Mouse (Mus musculus) granulocyte monocyte progenitor cell, adult 5-6 weeks (primary cell): ENCODE results near the gene Ssr1. TPM values are rescaled to one million over a fixed set of nuclear protein-coding genes. Genes with fewer than 3 reads are reported as not detected.

Experiments
- ATAC-seq: replicated peaks from 2 replicates; pipeline ENCODE4 v1.8.0; 2016; ENCODE audit warnings: mild to moderate bottlenecking, moderate TSS enrichment, inconsistent platforms; ENCODE audit not compliant: poor library complexity, severe bottlenecking
- total RNA-seq, 2 experiments: library from RNA; stranded (forward) in 1 of 2; stranded (reverse) in 1 of 2; fragments of 200-712, 200-1000 nt in 1 of 2; fragments of >200 nt in 1 of 2; fragmentation: Nextera tagmentation in 1 of 2; gene quantifications; 2 replicates each; pipeline ENCODE4 v1.2.3; 2014 to 2017

Gene Ssr1
- total RNA-seq, 2 experiments from 2014 or later, result 144 to 333 TPM

DNA sequence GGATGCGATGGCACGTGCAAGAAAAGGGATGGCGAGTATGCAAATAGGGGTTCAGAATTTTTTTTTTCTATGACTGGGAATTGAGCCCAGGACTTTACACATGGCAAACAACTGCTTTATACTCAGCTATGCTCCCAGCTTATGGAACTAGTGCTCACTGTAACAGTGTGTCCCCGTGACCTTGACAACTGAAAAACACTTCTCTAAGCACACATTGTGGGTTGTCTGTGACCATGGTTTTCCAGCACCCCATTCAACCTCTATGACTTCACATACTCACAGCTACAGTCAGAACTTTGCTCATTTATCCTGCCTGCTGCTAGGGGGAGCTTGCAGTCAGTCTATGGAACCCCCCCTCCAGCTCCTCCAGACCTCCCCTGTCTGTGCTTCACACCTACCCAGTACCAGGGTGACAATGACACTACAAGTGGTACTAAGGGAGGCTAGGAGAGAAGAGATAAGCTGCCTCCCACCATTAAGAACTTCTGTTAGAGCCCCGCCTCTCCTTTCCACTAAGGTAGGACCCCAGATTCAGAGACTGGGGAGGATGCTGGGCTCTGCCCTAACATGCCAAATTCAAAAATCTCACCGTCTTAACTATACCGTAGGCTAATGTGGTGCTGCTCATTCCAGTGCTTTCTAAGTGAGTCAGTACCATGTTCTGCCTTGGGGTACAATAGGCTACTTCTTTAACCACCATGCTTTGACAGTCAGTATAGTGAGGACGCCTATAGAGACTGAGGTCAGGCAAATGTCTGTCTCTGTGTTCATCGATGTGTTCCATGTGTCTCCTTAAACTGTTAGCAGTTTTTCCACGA is 70.2 kb downstream of the Ssr1 start:
- ATAC-seq, result peak; percentile 26

DNA sequence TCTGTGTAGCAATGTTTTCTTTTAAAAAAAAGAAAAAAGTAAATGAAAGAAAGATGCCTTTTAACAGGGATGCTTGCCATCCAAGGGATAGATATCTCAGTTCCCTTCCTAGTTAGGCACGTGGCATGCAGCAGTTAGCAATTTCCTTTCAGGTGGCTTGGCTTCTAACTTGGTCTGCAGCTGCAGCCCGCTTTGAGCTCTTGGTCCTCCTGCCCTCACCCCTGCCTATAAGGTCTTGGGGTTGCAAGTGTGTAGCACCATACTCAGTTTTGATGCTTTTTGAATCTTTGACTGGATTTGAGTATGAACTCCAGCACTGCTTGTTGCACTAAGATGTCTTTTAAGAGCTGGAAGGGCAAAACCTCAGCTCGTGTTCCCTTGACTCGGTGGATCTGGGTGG is 70.9 kb downstream of the Ssr1 start:
- no peak for ATAC-seq

DNA sequence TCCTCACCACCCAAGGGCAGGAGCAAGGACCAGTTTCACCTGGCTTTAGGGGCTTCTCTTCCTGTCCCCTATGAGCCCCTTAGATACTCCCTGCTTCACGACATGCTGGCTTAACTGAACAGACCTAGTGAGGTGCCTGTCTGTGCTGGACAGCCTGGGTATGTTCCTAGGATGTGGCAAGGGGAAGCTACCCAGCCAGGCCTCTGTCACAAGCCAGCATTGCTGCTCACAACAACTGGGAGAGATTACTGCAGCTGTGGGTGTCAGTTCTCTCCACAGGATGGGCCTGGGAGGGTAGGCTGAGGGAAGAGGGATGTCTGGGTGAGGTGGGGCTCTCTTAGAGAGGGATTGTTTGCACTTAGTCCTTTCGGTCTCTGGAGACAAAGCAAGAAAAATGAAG is 73.3 kb downstream of the Ssr1 start:
- no peak for ATAC-seq

DNA sequence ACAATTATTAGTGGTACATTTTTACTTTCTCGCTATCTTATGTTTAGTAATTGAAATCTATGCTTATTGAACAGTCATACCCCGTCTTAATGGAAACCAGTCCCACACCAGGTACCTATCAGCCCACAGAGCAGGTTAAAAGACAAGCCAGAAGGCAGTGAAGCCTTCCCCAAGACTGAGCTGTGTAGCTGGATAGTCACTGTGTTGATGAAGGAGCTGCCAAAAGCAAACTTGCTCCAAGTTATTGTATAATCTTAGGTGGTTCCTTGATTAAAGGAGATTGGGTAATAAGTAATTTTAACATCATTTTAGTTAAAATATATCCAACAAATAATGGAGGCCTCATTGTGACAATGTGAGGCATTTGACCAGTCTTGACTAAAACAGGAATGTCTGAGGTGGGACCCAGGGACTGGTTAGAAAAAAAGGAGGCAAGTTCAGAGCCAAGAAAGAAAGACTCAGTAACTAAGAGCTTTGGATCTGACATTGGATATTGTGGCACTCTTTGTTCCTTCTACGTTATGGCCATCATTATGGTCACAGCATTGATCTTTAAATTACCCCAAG is 74.2 kb downstream of the Ssr1 start:
- no peak for ATAC-seq

DNA sequence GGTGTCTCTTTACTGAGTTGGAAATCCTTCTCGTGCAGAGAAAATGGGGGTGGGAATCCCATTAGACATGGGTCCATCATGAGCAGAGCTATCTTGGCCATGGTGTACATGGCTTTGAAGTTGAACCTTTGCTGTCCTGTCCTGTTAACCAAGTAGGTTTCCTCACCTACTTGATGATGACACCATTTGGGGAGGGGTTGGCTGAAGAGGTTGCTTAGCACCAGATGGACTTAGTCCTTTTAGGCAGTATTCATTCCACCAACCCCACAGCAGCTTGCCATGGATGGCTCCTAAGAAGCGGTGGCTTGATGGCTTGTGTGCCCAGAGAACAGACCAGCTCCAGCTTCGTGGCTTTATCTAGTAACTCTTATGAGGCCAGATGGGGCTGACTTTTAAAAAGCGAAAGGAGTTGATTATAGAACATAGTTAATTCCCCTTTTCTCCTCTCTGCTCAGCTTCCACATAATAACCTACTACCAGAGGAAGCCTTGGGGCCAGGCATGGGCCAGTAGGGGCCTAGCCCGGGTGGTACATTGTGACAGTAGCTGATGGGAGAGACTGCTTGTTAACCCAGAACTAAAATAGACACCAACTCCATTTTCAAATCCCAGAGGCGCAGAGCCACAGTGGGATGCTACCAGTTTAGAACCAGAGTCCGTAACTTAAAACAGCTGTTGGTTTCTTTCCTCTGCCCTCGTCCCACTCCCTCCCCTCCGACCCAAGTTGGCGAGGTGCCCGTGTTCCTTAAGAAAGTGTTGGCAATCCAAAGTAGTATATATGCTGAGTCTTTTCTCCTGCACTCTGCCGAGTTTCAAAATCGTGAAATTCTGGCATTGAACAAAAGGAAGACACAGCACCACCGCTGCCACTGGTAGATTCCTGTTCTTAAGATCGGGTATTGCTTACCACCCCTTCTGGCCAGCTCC is 75.4 kb downstream of the Ssr1 start:
- ATAC-seq, result no peak

Other genes starting within 250 kb of the Ssr1 start
- gene Rreb1, start 215.8 kb downstream of the Ssr1 start, total RNA-seq (2014; fragmentation: Nextera tagmentation), result 70.6 and 91.9 TPM in 2 replicates
- 25.2 and 30.9 TPM in 2 replicates for gene Rreb1, start 215.8 kb downstream of the Ssr1 start, total RNA-seq (2017)
- 41.5 and 43.2 TPM in 2 replicates for gene Riok1, start 42.8 kb upstream of the Ssr1 start, total RNA-seq (2014; fragmentation: Nextera tagmentation)
- gene Riok1, start 42.8 kb upstream of the Ssr1 start, total RNA-seq (2017), result 88.8 and 97.5 TPM in 2 replicates
- 0.62 and 3.0 TPM in 2 replicates for gene Cage1, start 42.9 kb upstream of the Ssr1 start, total RNA-seq (2014; fragmentation: Nextera tagmentation)
- 0.98 and 2.2 TPM in 2 replicates for gene Cage1, start 42.9 kb upstream of the Ssr1 start, total RNA-seq (2017)
- gene Dsp, start 157.1 kb upstream of the Ssr1 start, total RNA-seq (2014; fragmentation: Nextera tagmentation), result 0.95 and 3.2 TPM in 2 replicates
- gene Dsp, start 157.1 kb upstream of the Ssr1 start, total RNA-seq (2017), result 0.57 and 0.95 TPM in 2 replicates
- gene Snrnp48, start 210.7 kb upstream of the Ssr1 start, total RNA-seq (2014; fragmentation: Nextera tagmentation), result 49.3 and 63.7 TPM in 2 replicates
- gene Snrnp48, start 210.7 kb upstream of the Ssr1 start, total RNA-seq (2017), result 94.5 and 134 TPM in 2 replicates